Mouse (Mus musculus): ENCODE results near the gene Obscn.

The Obscn gene

DNA sequence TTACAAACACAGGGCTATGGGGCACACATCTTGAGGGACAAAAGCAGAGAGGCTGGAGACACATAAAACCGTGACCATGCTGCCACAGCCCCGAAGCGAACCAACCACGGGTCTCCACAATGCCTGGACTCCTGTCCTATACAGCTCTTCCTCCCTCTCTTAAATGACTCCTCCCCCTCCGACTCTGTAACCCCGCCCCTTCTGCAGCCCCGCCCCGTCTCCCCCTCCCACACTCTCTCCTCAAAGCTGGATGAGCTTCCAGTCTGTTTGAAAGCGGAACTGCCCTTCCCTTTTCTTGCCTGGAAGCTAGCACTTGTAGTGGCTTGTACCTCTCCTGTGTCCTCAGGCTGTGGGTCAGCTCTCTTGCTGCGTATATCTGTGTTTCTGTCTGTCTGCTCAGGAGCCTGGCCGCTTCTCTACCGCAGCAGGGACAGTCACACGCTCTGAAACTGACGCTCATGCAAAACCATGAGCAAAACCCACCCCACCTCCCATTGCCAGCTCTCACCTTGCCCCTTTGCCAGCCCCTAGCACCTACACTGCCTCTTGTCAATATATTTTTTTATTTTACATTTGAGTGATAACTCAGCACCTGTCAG, 5.7 kb upstream of the Obscn start:
- DNase-seq (ENCODE audit: low read depth, low spot score), result peak; percentile 73

GRCm38 (mm10) chr11:59138537-59139486, 2.6 kb upstream of the Obscn start:
- DNase-seq (ENCODE audit: low read depth, low spot score), result peak; percentile 92

GRCm38 (mm10) chr11:59136994-59137706, 948 bp upstream of the Obscn start:
- DNase-seq (ENCODE audit: low read depth, low spot score), result peak; percentile 76

GRCm38 (mm10) chr11:59135051-59135820, 966 bp downstream of the Obscn start:
- no peak for DNase-seq (ENCODE audit: low read depth, low spot score)

GRCm38 (mm10) chr11:59134373-59134997, 1.7 kb downstream of the Obscn start:
- no peak for DNase-seq (ENCODE audit: low read depth, low spot score)

DNA sequence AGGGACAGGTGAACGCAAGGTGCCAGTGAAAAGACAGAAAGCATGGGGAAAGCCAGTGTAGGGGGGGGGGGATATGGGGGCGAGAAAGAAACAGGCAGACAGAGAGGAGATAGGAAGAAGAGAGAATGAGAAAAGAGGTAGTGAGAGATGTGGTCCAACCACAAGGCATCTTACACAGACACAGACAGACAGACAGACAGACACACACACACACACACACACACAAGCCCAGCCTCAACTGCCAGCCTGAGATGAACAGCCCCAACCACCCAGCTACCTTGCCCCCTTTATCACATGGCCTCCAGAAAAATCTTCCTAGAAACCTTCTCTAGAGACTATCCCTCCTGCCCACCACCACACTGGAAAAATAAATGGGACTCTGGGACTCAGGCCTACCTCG, 4.1 kb downstream of the Obscn start:
- DNase-seq (ENCODE audit: low read depth, low spot score), result no peak

- DNase-seq (ENCODE audit: low read depth, low spot score), result peak; percentile 59
Measured at GRCm38 (mm10) chr11:59131348-59131919, 4.8 kb downstream of the Obscn start.

- peak; percentile 47 for DNase-seq (ENCODE audit: low read depth, low spot score)
Measured at GRCm38 (mm10) chr11:59130782-59131181, 5.4 kb downstream of the Obscn start.

DNA sequence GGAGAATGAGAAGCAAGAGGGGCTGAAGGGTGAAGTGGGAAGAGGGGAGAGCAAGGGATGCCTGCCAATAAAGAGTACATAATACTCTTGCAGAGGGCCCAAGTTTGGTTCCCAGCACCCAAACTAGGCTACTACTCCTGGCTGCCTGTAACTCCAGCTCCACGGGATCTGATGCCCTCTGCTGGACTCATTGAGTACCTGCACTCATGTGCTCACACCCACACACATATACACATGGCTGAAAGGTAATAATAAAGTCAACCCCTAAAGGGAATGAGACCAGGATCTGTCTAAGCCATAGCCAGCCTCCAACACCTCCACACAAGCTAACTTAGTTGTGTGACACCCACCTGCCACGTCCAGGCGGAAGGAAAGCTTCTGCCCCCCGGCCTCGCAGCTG, 30.3 kb downstream of the Obscn start:
- DNase-seq (ENCODE audit: low read depth, low spot score), result no peak

- DNase-seq (ENCODE audit: low read depth, low spot score), result no peak
Measured at GRCm38 (mm10) chr11:59102324-59102723, 33.9 kb downstream of the Obscn start.

DNA sequence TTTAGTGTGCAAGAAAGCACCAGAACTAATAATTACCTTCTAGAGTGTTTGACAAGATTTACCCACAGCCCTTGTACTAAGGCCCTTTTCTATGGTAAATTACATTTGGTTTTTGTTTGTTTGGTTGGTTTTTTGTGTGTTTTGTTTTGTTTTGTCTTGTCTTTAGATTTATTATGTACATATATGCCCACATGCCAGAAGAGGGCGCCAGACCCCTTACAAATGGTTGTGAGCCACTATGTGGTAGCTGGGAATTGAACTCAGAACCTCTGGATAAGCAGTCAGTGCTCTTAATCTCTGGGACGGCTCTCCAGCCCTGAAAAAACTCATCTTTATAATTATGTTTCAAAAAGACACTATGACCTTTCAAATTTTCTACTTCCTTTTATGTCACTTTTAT, 37.9 kb downstream of the Obscn start:
- no peak for DNase-seq (ENCODE audit: low read depth, low spot score)

GRCm38 (mm10) chr11:59097770-59098169, 38.4 kb downstream of the Obscn start:
- DNase-seq (ENCODE audit: low read depth, low spot score), result no peak

DNA sequence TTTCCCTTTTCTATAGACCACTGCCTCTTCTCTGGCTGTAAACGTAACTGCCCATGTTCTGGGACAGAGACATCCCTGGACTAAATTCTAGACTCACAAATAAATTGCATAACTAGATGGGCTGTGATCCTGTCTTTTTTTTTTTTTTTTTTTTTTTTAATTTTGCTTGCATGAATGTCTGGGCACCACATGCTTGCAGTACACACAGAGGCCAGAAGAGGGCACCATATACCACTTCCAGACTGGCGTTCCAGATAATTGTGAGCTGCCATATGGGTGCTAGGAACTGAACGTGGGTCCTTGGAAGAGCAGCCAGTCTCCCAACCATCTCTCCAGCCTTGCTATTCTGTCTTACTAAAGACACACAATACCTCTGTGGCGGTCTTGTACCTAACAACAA, 42.0 kb downstream of the Obscn start:
- DNase-seq (ENCODE audit: low read depth, low spot score), result peak; percentile 35

GRCm38 (mm10) chr11:59087581-59087980, 48.6 kb downstream of the Obscn start:
- DNase-seq (ENCODE audit: low read depth, low spot score), result no peak

- DNase-seq (ENCODE audit: low read depth, low spot score), result peak; percentile 64
Measured at GRCm38 (mm10) chr11:59085200-59085599, 51.0 kb downstream of the Obscn start.

DNA sequence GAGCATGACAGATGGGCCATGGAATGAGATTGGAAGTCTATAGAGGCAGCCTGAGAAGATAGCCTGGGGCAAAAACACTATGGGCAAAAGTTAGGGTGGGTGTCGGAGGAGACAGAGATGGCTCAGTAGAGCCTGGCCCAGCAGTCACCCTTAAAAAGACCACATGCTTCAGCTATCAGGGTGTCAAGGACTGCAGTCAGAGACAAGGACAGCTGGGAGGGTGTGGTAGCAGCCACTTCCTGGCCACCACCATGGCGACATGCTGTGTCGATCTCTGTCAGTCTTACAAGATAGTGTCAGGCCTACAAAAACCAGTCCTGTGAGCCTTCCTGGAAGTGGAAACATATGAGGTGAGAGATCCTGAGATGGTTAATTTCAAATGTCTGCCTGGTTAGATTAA, 53.1 kb downstream of the Obscn start:
- no peak for DNase-seq (ENCODE audit: low read depth, low spot score)

DNA sequence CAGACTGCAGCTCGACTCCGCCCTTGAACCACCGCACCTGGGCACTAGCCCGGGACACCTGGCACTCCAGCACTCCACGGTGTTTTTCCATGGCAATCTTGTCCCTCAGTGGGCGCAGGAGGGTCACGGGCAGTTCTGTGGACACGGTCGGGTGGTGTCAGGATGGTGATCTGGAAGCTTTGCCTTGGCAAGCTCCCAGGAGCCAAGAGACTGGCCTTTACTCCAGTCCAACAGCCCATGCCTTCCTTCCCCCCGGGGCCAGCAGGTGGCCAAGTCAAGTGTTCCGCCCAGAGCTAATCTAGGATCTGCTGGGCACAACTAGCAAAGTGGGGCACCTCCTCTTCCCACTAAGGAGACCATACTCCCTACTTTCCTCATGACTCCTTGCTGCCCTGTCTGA, 57.9 kb downstream of the Obscn start:
- peak; percentile 75 for DNase-seq (ENCODE audit: low read depth, low spot score)

DNA sequence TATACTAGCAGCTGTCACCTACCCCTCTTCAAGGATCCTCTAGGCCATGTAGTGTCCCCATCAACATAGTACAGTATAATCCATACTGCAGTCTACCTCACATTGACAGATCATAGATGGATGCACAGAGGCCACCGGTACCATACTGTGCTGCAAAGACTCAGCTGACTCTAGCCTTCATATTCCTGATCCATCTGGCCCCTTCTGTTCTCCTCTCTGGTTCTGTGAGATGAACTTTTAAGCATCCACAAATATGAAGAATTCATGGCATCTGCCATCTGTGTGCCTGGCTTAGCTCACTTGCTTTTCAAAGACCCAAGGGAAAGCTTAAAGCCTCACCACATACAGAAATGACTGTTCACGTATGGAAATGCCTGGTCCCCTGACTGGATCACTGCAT, 65.9 kb downstream of the Obscn start:
- DNase-seq (ENCODE audit: low read depth, low spot score), result no peak

- no peak for DNase-seq (ENCODE audit: low read depth, low spot score)
Measured at GRCm38 (mm10) chr11:59068922-59069321, 67.3 kb downstream of the Obscn start.

- DNase-seq (ENCODE audit: low read depth, low spot score), result no peak
Measured at GRCm38 (mm10) chr11:59068433-59068832, 67.8 kb downstream of the Obscn start.

GRCm38 (mm10) chr11:59067921-59068320, 68.3 kb downstream of the Obscn start:
- DNase-seq (ENCODE audit: low read depth, low spot score), result no peak

Data from skeletal muscle tissue, adult 2 months (tissue).